Mouse (Mus musculus) limb, embryonic 12.5 days (tissue): ENCODE data around the gene Rassf5. TPM values are rescaled to one million over a fixed set of nuclear protein-coding genes. Genes with fewer than 3 reads are reported as not detected.
A peak's percentile ranks its signal among the peaks of the same experiment; 100 is the strongest.

Experiments
- ATAC-seq: fragments of 200-750 bp; cut with Nextera tagmentation; 2 replicates; pipeline ENCODE4 v1.8.0; 2017; ENCODE audit warnings: low read depth, moderate TSS enrichment; ENCODE audit not compliant: insufficient number of reproducible peaks, insufficient read depth, low FRiP score, low TSS enrichment
- H3K27ac ChIP-seq: fragments of 300-500 bp; sonication (generic); 2 replicates; pipeline ENCODE4 v1.5.1; 2016; ENCODE audit warnings: mild to moderate bottlenecking, moderate library complexity
- H3K27me3 ChIP-seq: fragments of 300-500 bp; sonication (generic); 2 replicates; pipeline ENCODE4 v1.6.1; 2016; ENCODE audit warnings: mild to moderate bottlenecking, moderate library complexity
- H3K36me3 ChIP-seq: fragments of 300-500 bp; sonication (generic); 2 replicates; pipeline ENCODE4 v1.6.1; 2016; ENCODE audit warnings: mild to moderate bottlenecking, moderate library complexity
- H3K4me1 ChIP-seq: fragments of 300-500 bp; sonication (generic); replicated peaks from 2 replicates; pipeline ENCODE4 v1.6.1; 2016
- H3K4me2 ChIP-seq: fragments of 300-500 bp; sonication (generic); 2 replicates; pipeline ENCODE4 v1.6.1; 2016; ENCODE audit warnings: mild to moderate bottlenecking, moderate library complexity
- H3K4me3 ChIP-seq: fragments of 300-500 bp; sonication (generic); replicated peaks from 2 replicates; pipeline ENCODE4 v1.5.1; 2016; ENCODE audit warnings: mild to moderate bottlenecking
- H3K9ac ChIP-seq: fragments of 300-500 bp; sonication (generic); replicated peaks from 2 replicates; pipeline ENCODE4 v1.6.1; 2016; ENCODE audit warnings: mild to moderate bottlenecking, moderate library complexity
- H3K9me3 ChIP-seq: fragments of 300-500 bp; sonication (generic); 2 replicates; pipeline ENCODE4 v1.6.1; 2016; ENCODE audit warnings: mild to moderate bottlenecking, moderate library complexity
- WGBS: fragments of 180-500 bp; shearing (Covaris S2); methylation state at CpG from one replicate; pipeline ENCODE4 v1.1.7; 2016; 5-methylcytosine and 5-hydroxymethylcytosine counted together
- polyA plus RNA-seq: library from polyadenylated mRNA; unstranded; fragments of >200 nt; fragmentation: Nextera tagmentation; extraction: Ambion mirVana; gene quantifications from 2 replicates; pipeline ENCODE4 v1.2.1, GENCODE M21; 2016

The Rassf5 gene
- 1.3 and 1.5 TPM in 2 replicates for polyA plus RNA-seq

DNA sequence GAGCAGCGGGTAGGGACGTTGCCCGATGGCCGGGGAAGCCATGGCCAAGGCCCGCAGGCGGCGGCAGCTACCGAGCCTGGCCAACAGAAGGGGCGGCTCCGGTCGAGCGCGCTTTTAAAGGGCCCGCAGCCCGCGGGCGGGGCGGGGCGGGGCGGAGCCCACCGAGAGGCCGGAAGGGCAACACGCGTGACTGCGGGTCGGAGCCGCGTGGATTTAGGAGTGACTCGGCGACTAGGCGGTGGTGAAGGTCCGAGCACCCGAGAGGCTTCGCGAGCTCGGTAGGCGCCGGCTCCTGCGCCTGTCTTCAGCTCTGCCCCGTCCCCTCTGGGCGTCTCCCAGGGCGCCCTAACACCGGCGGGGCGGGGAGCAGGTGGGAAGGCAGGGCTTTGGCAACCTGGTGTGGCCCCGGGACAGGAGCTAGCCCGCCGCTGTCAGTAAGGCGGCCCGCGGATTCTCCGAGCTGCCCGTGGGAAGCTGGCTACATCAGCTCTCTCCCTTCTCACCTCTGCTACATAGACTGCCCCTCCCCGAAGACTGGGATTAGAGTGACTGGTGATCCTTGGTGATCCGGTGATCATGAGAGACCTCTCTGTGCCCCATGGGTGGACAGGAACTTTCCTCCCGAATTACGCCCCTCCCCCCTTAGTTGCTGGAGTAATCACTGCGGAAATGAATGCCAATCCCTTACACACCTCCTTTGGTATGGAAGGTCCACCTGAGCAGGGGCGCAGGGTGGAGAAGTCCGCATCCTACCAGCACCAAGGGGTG lies at the start of gene Rassf5:
Gene Rassf5, minus strand, starts transcription at position 170 of the 768 bp plus-strand sequence.
- Histone ChIP-seq H3K4me3 (peak within 1 kb of the TSS; percentile 66), H3K27me3 (peaks cover 82% of the 10 kb centered on the region), H3K27ac (no peak within 1 kb of the TSS), H3K9ac (peak within 1 kb of the TSS; percentile 65), H3K9me3 (no peaks in the 10 kb centered on the region), H3K36me3 (no peaks in the 10 kb centered on the region), H3K4me1 (peaks cover 17% of the 10 kb centered on the region), H3K4me2 (peak within 1 kb of the TSS; percentile 96)
- ATAC-seq, result peak; percentile 49; the same call in 1 of the 2 replicates
- WGBS, result 1% methylated on average over 55 of the region's 60 CpGs

DNA sequence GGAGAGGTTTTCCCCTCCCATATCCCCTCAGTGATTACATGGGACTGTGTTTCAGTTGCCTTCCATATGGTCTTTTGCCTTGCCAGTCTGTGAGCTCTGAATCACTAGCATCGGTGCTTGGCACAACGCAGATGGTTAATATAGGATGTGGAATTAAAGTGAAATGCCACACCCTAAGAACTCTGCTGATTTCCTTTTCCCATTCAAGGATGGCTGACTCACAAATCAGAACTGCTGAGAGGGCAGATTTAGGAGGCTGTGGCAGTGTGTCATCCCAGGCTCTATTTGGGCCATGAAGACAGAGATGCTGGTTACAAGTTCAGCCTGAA lies 48.8 kb upstream of the Rassf5 start:
- Histone ChIP-seq H3K4me1 (no peaks in the 10 kb centered on the region), H3K27me3 (no peaks in the 10 kb centered on the region), H3K9me3 (no peaks in the 10 kb centered on the region), H3K9ac (no peak overlapping the region), H3K4me3 (no peak overlapping the region), H3K4me2 (no peak overlapping the region), H3K36me3 (peaks cover 80% of the 10 kb centered on the region), H3K27ac (no peak overlapping the region)
- ATAC-seq, result no peak
- WGBS, result 93% methylated on average over 2 of the region's 2 CpGs

DNA sequence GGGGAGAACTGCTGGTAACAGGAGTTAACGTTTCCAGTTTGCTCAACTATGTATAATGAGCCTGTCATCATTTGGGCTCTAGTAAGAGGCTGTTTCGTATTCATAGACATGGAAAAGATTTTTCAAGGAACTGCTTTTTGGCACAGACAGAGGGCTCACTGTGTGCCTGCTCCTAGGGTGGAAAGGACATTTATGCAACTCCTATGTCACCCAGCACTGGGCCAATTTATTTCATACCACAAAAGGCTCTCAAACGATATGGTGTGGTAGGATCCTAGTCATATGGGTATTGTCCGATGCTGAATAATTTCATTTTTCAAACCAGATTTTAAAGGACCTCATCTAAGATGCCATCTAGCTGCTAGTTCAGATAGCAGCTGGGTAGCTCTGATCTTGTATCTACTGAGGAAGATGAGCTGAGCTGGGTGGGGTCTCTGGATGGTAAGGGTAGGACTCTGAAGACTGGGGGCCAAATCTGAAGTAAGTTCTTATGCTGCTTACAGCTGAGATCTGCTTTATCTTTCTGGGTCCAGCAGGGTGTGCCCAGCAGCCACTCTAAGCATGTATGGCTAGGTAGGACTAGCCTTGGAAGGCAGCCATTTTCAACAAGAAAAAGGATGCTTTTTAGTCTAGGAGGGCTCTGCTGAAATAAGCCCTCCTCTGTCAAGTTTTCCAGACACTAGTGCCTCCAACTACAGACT lies 48.3 kb upstream of the Rassf5 start:
- H3K4me1 ChIP-seq, result no peaks in the 10 kb centered on the region
- H3K9ac ChIP-seq, result no peak overlapping the region
- peaks cover 82% of the 10 kb centered on the region for H3K36me3 ChIP-seq
- no peak overlapping the region for H3K4me2 ChIP-seq
- WGBS, result 83% methylated on average over 4 of the region's 4 CpGs
- no peak for ATAC-seq
- H3K4me3 ChIP-seq, result no peak overlapping the region
- no peak overlapping the region for H3K27ac ChIP-seq
- H3K27me3 ChIP-seq, result no peaks in the 10 kb centered on the region
- no peaks in the 10 kb centered on the region for H3K9me3 ChIP-seq

DNA sequence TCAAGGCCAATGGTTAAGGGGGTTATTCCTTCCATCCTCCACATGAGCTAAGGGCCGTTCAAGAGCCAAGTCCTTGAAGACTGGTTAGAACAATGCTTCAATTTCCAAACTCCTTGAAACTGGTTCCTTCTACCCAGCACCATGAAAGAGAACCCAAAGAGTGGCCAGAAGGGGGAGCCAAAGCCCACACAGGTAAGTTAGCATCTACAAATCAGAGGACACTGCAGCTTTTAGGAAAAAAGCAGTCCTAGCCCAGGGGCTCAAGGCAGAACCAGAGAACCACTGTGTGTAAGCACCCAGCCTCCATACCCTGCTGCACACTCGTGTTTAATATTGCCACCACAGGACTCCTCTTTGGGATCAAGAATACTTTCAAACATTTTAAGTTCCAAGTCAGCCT lies 45.6 kb upstream of the Rassf5 start:
- H3K36me3 ChIP-seq, result peaks cover 72% of the 10 kb centered on the region
- no peaks in the 10 kb centered on the region for H3K9me3 ChIP-seq
- WGBS, result 46% methylated on average over 2 of the region's 2 CpGs
- H3K4me1 ChIP-seq, result no peaks in the 10 kb centered on the region
- H3K27me3 ChIP-seq, result no peaks in the 10 kb centered on the region
- no peak overlapping the region for H3K4me2 ChIP-seq
- H3K9ac ChIP-seq, result no peak overlapping the region
- H3K4me3 ChIP-seq, result no peak overlapping the region
- peak; percentile 15; the same call in 1 of the 2 replicates for ATAC-seq
- H3K27ac ChIP-seq, result no peak overlapping the region

DNA sequence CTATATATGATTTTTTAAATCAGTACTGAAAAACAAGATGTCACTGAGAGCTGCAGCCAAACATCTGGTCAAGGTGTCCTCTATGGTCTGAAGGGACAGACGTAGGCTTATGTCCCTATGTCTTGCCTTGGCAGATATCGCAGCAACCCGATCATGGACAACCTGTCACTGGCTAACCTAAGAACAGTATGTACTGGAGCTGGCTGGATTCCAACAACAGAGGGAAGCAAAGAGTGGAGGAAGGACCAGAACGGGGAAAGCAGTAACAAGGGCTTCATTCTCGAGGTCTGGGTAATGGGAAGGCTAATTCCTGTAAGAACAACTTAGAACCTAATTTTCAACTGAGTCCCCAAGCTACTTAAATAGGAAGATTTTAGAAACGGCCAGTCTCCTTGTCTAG lies 43.9 kb upstream of the Rassf5 start:
- 91% methylated on average over 6 of the region's 6 CpGs for WGBS
- no peak for ATAC-seq

DNA sequence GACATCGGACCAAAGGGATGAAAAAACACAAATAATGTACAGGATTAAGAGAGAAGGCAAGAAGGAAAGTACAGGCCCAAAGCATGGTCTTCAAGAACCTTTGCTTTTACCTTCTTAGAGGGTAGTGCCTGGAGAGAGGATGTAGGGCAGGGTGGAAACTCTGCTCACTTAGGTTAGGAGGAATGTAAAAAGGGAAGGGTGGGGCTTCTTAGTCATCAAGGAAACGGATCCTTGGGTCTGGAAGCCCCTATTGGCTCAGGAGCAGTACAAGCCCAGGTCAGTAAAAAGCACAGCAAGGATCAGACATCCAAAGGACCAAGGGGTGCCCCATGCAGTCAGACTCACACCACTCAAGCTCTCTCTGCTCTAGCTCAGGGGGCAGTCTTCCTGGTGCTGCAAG lies 42.2 kb upstream of the Rassf5 start:
- 82% methylated on average over 2 of the region's 2 CpGs for WGBS
- no peak for ATAC-seq

More for the DNA sequence above, 43.9 kb upstream of the Rassf5 start:
- H3K27ac ChIP-seq, result no peak overlapping the region
- no peaks in the 10 kb centered on the region for H3K9me3 ChIP-seq
- H3K4me1 ChIP-seq, result no peaks in the 10 kb centered on the region
- no peaks in the 10 kb centered on the region for H3K27me3 ChIP-seq
- H3K36me3 ChIP-seq, result peaks cover 55% of the 10 kb centered on the region
- H3K9ac ChIP-seq, result no peak overlapping the region
- H3K4me3 ChIP-seq, result no peak overlapping the region
- no peak overlapping the region for H3K4me2 ChIP-seq

DNA sequence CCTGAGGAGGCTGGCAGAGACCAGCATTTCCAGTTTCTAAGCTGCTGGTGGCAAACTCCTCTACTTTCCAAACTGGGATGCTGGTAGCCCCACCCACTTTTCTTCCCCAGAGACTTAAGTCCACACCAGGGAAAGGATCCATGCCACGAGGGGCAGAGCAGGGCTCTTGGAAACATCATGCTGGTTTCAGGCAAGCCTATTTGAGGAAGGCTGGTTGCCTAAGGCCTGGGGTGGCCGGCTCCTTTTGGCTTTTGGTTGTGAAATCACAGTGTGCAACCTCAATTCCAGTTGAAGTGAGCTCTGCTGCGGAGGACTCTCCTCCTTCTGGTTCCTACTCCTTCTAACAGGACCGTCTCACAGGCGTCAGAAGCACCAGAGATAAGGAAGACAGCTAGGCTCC lies 41.7 kb upstream of the Rassf5 start:
- no peaks in the 10 kb centered on the region for H3K27me3 ChIP-seq
- WGBS, result 71% methylated on average over 5 of the region's 5 CpGs
- no peak overlapping the region for H3K4me3 ChIP-seq
- no peak overlapping the region for H3K4me2 ChIP-seq
- no peaks in the 10 kb centered on the region for H3K9me3 ChIP-seq
- H3K27ac ChIP-seq, result no peak overlapping the region
- peaks cover 43% of the 10 kb centered on the region for H3K36me3 ChIP-seq
- no peak overlapping the region for H3K9ac ChIP-seq
- no peaks in the 10 kb centered on the region; the same call in 1 of the 2 replicates for H3K4me1 ChIP-seq
- no peak for ATAC-seq

More for the DNA sequence above, 42.2 kb upstream of the Rassf5 start:
- H3K9ac ChIP-seq, result no peak overlapping the region
- H3K27me3 ChIP-seq, result no peaks in the 10 kb centered on the region
- H3K4me1 ChIP-seq, result no peaks in the 10 kb centered on the region; the same call in 1 of the 2 replicates
- no peak overlapping the region for H3K4me3 ChIP-seq
- no peaks in the 10 kb centered on the region for H3K9me3 ChIP-seq
- H3K4me2 ChIP-seq, result no peak overlapping the region
- peaks cover 48% of the 10 kb centered on the region for H3K36me3 ChIP-seq
- no peak overlapping the region for H3K27ac ChIP-seq

DNA sequence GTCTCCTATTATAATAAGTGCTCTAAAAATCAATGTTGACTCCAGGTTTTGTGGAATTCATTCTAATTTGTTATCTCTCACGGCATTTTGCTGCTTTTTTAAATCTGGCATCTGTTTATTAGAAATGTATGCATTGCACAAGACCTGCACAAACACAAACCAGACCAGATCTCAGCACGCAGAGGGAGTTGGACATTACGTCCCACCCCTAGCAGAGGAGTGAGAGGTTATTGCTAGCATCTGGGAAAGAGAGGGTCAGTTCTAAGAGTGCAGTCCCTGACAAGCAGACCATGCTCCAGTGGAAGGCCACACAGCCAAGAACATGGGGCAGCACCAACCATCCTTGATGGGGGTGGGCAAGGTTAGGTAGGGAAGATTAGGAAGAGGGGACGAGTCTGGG lies 39.6 kb upstream of the Rassf5 start:
- H3K4me1 ChIP-seq, result peaks cover under 1% of the 10 kb centered on the region; the same call in 1 of the 2 replicates
- no peak overlapping the region for H3K27ac ChIP-seq
- ATAC-seq, result no peak
- WGBS, result 85% methylated on average over 4 of the region's 4 CpGs
- H3K27me3 ChIP-seq, result no peaks in the 10 kb centered on the region
- H3K9me3 ChIP-seq, result no peaks in the 10 kb centered on the region
- H3K4me3 ChIP-seq, result no peak overlapping the region
- no peak overlapping the region for H3K9ac ChIP-seq
- H3K36me3 ChIP-seq, result peaks cover 29% of the 10 kb centered on the region
- no peak overlapping the region for H3K4me2 ChIP-seq

DNA sequence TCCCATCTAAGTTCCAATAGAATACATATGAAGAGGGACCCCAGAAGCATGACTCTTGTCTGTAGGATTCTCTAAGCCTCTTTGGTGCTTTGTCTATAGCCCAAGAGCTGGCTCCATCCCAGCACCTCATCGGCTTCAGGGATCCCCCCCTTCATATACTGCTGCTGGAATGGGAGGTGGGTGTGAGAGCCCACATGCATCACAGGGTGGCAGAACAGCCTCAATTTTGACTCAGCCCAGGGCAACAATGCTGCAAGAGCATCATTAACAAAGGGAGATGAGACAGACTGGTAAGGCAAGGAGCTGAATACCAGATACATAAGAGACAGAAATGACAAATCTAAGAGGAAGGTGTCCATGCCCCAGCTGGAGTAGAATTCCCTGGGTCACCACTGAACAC lies 39.1 kb upstream of the Rassf5 start:
- no peaks in the 10 kb centered on the region for H3K27me3 ChIP-seq
- H3K4me3 ChIP-seq, result no peak overlapping the region
- H3K9ac ChIP-seq, result no peak overlapping the region
- H3K36me3 ChIP-seq, result peaks cover 25% of the 10 kb centered on the region
- no peaks in the 10 kb centered on the region for H3K9me3 ChIP-seq
- 82% methylated on average over 1 of the region's 1 CpGs for WGBS
- H3K27ac ChIP-seq, result no peak overlapping the region
- H3K4me2 ChIP-seq, result no peak overlapping the region
- peaks cover 5% of the 10 kb centered on the region for H3K4me1 ChIP-seq
- ATAC-seq, result no peak

DNA sequence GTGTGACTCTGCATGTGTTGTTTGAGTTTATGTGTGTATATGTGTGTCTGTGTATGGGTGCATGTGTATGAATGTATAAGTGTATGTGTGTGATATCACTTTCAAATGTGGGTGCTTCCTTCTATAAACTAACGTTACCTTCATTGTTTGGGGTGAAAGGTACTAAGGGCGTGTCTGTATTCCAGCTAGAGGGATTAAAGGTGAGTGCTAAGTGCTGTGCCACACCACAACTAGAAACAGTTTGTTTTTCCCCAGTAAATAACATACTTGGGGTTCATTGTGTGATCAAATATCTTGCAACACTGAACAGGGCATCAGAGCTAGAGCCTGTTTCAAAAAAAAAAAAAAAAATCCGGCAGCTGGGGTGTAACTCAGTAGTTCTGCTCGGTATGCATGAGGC lies 36.7 kb upstream of the Rassf5 start:
- H3K9me3 ChIP-seq, result no peaks in the 10 kb centered on the region
- H3K9ac ChIP-seq, result no peak overlapping the region
- peaks cover 3% of the 10 kb centered on the region; the same call in 1 of the 2 replicates for H3K36me3 ChIP-seq
- WGBS, result 70% methylated on average over 4 of the region's 4 CpGs
- H3K27me3 ChIP-seq, result no peaks in the 10 kb centered on the region
- H3K27ac ChIP-seq, result no peak overlapping the region
- H3K4me1 ChIP-seq, result peaks cover 14% of the 10 kb centered on the region
- peak; percentile 41; the same call in 1 of the 2 replicates for ATAC-seq
- H3K4me2 ChIP-seq, result no peak overlapping the region
- no peak overlapping the region for H3K4me3 ChIP-seq

DNA sequence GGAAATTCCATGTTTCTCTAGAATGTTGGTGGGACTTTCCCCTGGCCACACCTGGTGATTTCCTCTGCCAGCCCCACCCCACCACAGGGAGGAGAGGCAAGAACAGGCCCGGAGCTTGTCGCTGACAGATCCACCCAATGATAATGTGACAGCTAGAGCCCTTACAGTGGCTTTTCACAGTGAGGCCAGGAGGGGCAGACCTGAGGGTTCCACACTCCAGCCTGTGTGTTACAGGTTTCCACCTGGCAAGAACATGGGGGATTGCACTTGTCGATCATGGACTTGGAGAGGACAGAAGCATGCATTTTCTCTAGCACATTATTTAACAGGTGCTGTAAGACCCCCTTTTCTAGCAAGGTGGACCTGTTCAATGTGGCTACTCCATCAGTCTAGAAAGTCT lies 35.2 kb upstream of the Rassf5 start:
- Histone ChIP-seq H3K4me2 (no peak overlapping the region), H3K4me1 (peaks cover 14% of the 10 kb centered on the region), H3K9ac (no peak overlapping the region), H3K36me3 (no peaks in the 10 kb centered on the region), H3K27me3 (no peaks in the 10 kb centered on the region), H3K9me3 (no peaks in the 10 kb centered on the region), H3K27ac (no peak overlapping the region), H3K4me3 (no peak overlapping the region)
- 53% methylated on average over 3 of the region's 3 CpGs for WGBS
- ATAC-seq, result no peak
